Mouse (Mus musculus) kidney, embryonic 15.5 days (tissue): Measurements from ENCODE around the gene Pcca. TPM values are rescaled to one million over a fixed set of nuclear protein-coding genes. Genes with fewer than 3 reads are reported as not detected.
A peak's percentile ranks its signal among the peaks of the same experiment; 100 is the strongest.
"Not testable (repeated sequence)": the region's sequence is repeated elsewhere in the genome, so short reads cannot be mapped to it uniquely, and the experiment has no call there.

Source experiments
- ATAC-seq: fragments of 200-750 bp; cut with Nextera tagmentation; replicated peaks from 2 replicates; pipeline ENCODE4 v1.8.0; 2017; ENCODE audit warnings: moderate TSS enrichment; ENCODE audit not compliant: low FRiP score
- H3K27ac ChIP-seq: fragments of 300-500 bp; sonication (generic); 2 replicates; pipeline ENCODE4 v1.5.1; 2015; ENCODE audit warnings: mild to moderate bottlenecking, inconsistent platforms
- H3K27me3 ChIP-seq: fragments of 300-500 bp; sonication (generic); 2 replicates; pipeline ENCODE4 v1.6.1; 2015; ENCODE audit warnings: inconsistent platforms
- H3K36me3 ChIP-seq: fragments of 300-500 bp; sonication (generic); 2 replicates; pipeline ENCODE4 v1.6.1; 2015; ENCODE audit warnings: inconsistent platforms
- H3K4me1 ChIP-seq: fragments of 300-500 bp; sonication (generic); 2 replicates; pipeline ENCODE4 v1.6.1; 2015; ENCODE audit warnings: inconsistent platforms
- H3K4me2 ChIP-seq: fragments of 300-500 bp; sonication (generic); 2 replicates; pipeline ENCODE4 v1.6.1; 2015; ENCODE audit warnings: moderate library complexity, mild to moderate bottlenecking, inconsistent platforms
- H3K4me3 ChIP-seq: fragments of 300-500 bp; sonication (generic); replicated peaks from 2 replicates; pipeline ENCODE4 v1.5.1; 2015; ENCODE audit warnings: mild to moderate bottlenecking, inconsistent platforms
- H3K9ac ChIP-seq: fragments of 300-500 bp; sonication (generic); 2 replicates; pipeline ENCODE4 v1.6.1; 2015; ENCODE audit warnings: mild to moderate bottlenecking, inconsistent platforms
- H3K9me3 ChIP-seq: fragments of 300-500 bp; sonication (generic); replicated peaks from 2 replicates; pipeline ENCODE4 v1.6.1; 2016; ENCODE audit warnings: inconsistent platforms
- WGBS: fragments of 180-500 bp; shearing (Covaris S2); methylation state at CpG from one replicate; pipeline ENCODE4 v1.1.7; 2015; ENCODE audit warnings: mixed read lengths; 5-methylcytosine and 5-hydroxymethylcytosine counted together
- polyA plus RNA-seq: library from polyadenylated mRNA; unstranded; fragments of >200 nt; fragmentation: Nextera tagmentation; extraction: Ambion mirVana; gene quantifications from 2 replicates; pipeline ENCODE4 v1.2.1, GENCODE M21; 2015

Gene Pcca
- polyA plus RNA-seq, 1 experiment from 2014 or later, result 23.9 TPM

DNA sequence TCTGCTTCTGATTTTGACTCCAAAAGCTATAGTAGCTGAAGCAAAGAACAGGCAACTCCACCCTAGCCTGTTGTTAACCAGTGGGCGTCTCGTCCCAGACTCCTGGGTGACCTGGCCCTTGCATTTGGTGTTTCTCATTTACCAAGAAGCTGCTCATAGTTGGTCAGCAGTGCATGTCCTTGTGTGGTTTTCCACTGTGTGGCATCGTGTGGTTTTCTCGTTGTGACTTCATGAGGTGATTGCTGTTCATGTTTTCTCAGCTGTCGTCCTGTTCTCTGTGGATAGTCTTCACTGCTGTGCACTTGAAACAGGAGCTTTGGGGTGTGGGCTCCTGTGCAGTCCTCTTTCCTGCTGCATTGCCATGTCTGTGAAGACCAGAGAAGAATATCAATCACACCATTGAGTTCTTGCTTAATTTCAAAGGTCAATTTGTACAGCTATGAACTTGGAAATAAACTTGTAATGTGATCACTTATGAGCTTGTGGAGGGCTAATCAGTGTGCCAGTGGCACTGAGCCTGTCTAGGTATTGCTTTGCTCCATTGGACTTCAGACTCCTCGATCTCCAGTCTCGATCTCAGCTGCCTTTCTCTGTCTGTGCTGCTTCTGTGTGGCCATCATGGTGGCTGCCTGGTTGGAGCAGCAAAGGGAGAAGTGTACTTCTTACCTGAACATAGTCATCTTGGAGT, 40.1 kb downstream of the Pcca start:
- Histone ChIP-seq H3K27me3 (no peaks in the 10 kb centered on the region), H3K9me3 (no peaks in the 10 kb centered on the region), H3K27ac (no peak overlapping the region), H3K9ac (no peak overlapping the region), H3K4me1 (no peaks in the 10 kb centered on the region), H3K4me3 (no peak overlapping the region), H3K36me3 (no peaks in the 10 kb centered on the region), H3K4me2 (no peak overlapping the region)
- peak; percentile 85 for ATAC-seq
- WGBS, result 50% methylated on average over 7 of the region's 7 CpGs

DNA sequence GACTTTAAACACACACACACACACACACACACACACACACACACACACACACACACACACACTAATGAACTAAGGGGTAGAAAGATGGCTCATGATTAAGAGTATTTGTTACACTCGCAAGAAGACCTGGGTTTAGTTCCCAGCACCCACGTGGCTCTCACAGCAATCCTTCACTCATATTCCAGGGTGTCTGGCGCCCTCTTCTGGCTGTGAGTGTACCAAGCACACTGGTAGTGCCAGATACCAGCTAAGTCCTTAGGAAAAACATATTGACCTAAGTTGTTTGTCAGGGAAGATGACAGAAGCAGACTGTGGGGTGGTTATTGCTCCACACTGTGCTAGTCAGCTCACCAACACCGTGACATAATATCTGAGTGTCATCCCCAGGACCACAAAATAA, 43.7 kb downstream of the Pcca start:
- H3K4me1 ChIP-seq, result no peaks in the 10 kb centered on the region
- H3K27me3 ChIP-seq, result no peaks in the 10 kb centered on the region
- ATAC-seq, result no peak
- H3K27ac ChIP-seq, result no peak overlapping the region
- no peaks in the 10 kb centered on the region for H3K9me3 ChIP-seq
- H3K4me2 ChIP-seq, result no peak overlapping the region
- H3K36me3 ChIP-seq, result no peaks in the 10 kb centered on the region
- H3K4me3 ChIP-seq, result no peak overlapping the region
- H3K9ac ChIP-seq, result no peak overlapping the region
- WGBS, result 90% methylated on average over 4 of the region's 4 CpGs

DNA sequence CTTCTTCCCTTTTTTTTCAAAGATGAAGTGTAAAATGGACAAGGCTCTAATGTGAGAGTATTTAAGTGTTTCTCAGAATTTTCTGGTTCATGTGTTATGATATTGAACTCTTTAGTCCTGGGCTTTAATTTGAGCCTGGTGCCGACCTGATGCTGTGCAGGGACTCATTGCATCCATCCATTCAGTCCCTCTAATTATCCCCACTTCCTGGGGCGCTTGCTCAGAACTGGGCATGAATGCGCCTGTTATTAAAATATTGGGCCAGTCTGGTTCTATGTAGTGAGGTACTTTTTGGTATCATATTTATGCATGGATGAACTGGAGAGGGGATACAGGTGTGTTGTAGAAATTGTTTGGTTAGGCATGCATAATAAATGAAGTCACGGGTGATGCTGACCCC, 47.9 kb downstream of the Pcca start:
- Histone ChIP-seq H3K4me3 (no peak overlapping the region), H3K9ac (no peak overlapping the region), H3K9me3 (no peaks in the 10 kb centered on the region), H3K27ac (no peak overlapping the region), H3K36me3 (no peaks in the 10 kb centered on the region), H3K4me1 (no peaks in the 10 kb centered on the region), H3K4me2 (no peak overlapping the region), H3K27me3 (no peaks in the 10 kb centered on the region)
- WGBS, result 80% methylated on average over 4 of the region's 4 CpGs
- no peak for ATAC-seq

DNA sequence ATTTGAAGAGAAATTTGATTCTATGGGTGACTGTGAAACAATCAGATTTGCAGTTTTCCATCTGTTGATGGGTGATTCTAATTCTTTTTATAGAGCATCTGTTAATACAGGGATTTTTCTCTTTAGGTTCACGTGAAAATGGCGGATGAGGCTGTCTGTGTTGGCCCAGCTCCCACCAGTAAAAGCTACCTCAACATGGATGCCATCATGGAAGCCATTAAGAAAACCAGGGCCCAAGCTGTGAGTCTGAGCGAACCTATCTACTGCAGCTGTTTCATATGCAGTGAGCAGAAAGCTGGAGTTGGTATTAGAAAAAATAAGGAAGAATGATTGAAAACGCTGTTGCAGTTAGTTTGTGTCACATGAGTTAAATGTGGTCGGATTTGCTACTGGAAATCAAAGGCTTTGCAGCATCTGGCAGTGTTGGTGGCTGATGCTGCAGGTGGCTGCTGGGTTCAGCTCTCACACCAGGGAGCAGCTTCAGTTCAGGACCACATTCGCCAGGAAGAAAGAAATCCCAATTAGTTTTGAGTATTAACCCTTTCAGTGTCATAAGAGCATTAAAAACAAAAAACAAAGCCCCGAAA, 48.5 kb downstream of the Pcca start:
- 75% methylated on average over 7 of the region's 7 CpGs for WGBS
- H3K4me2 ChIP-seq, result no peak overlapping the region
- H3K36me3 ChIP-seq, result no peaks in the 10 kb centered on the region
- H3K4me1 ChIP-seq, result no peaks in the 10 kb centered on the region
- no peak overlapping the region for H3K4me3 ChIP-seq
- no peak overlapping the region for H3K27ac ChIP-seq
- no peaks in the 10 kb centered on the region for H3K27me3 ChIP-seq
- H3K9ac ChIP-seq, result no peak overlapping the region
- no peaks in the 10 kb centered on the region for H3K9me3 ChIP-seq
- ATAC-seq, result no peak

DNA sequence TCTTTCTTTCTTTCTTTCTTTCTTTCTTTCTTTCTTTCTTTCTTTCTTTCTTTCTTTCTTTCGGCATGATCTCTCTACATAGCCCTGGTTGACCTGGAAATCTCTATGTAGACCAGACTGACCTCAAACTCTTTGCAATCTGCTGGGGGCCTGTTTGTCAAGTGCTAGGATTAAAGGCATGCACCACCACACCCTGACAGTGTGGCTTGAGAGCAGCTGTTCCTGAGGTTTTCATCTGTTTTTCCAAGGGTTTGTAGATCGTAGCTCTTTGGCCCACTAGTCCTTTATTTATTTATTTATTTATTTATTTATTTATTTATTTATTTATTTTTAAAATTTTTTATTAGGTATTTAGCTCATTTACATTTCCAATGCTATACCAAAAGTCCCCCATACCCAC, 50.0 kb downstream of the Pcca start:
- not testable (repeated sequence) for H3K4me3 ChIP-seq, H3K27ac ChIP-seq, H3K9ac ChIP-seq, H3K4me2 ChIP-seq, H3K36me3 ChIP-seq, H3K4me1 ChIP-seq, H3K9me3 ChIP-seq, H3K27me3 ChIP-seq, ATAC-seq
- WGBS, result 89% methylated on average over 2 of the region's 2 CpGs

DNA sequence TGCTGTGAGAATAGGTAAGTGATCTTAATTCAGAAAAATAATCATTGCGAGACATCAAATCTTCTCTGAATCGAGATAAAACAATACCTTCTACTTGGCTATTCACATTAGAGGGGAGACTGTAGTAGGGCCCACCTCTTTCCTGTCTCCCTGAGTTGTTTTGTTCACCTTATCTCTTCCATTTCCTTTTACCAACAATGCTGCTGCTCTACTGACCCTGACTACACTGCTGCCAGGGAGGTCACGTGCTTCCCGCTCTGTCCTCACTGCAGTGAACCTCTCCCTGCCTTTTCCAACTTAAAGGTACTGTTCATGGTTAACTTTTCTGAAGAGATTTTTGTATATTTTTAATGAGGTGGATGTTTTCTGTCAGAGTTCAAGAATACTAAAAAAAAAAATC, 52.8 kb downstream of the Pcca start:
- Histone ChIP-seq H3K27ac (no peak overlapping the region), H3K4me2 (no peak overlapping the region), H3K9ac (no peak overlapping the region), H3K27me3 (no peaks in the 10 kb centered on the region), H3K9me3 (no peaks in the 10 kb centered on the region), H3K4me1 (no peaks in the 10 kb centered on the region), H3K36me3 (no peaks in the 10 kb centered on the region), H3K4me3 (no peak overlapping the region)
- 64% methylated on average over 4 of the region's 4 CpGs for WGBS
- no peak for ATAC-seq

DNA sequence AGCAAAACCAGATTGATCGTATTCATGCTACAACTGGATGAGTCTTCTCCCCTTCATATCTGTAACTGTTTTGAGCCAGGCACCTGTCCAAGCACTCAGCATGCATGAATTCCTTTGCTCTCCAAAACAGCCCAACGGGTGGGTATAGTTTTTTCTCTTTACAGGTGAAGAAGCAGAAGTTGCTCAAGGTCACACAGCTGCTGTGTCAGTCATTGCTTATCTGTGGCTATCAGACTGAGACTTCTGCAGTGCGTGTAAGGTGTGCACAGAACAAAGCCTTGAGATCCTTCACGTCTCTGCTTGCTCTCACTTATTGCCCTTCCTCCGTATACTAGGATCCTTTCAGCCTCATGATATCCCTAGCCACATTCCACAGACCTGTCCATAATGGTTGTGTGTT, 63.4 kb downstream of the Pcca start:
- 78% methylated on average over 5 of the region's 5 CpGs for WGBS
- H3K27me3 ChIP-seq, result no peaks in the 10 kb centered on the region
- ATAC-seq, result no peak
- H3K9ac ChIP-seq, result no peak overlapping the region
- H3K36me3 ChIP-seq, result no peaks in the 10 kb centered on the region
- H3K9me3 ChIP-seq, result no peaks in the 10 kb centered on the region
- H3K27ac ChIP-seq, result no peak overlapping the region
- H3K4me3 ChIP-seq, result no peak overlapping the region
- peaks cover 9% of the 10 kb centered on the region for H3K4me1 ChIP-seq
- H3K4me2 ChIP-seq, result no peak overlapping the region

DNA sequence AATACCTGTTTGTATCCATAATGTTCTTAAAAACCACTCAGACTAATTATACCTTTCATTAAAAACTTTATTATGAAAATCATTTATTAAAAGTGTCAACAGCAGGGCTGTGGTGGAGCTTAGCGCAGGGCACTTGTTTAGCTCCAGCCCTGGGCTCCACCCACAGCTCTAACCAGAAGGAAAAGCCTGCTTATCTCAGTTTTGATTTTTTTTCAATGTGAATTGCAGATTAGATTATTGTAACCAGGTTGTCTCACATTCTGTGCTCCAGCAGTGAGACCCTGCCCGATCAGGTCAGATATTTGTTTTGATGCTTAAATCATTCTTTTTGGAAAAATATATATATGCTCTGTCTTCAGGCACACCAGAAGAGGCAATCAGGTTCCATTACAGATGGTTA, 64.7 kb downstream of the Pcca start:
- Histone ChIP-seq H3K4me2 (no peak overlapping the region), H3K4me3 (no peak overlapping the region), H3K9ac (no peak overlapping the region), H3K9me3 (no peaks in the 10 kb centered on the region), H3K27me3 (no peaks in the 10 kb centered on the region), H3K27ac (no peak overlapping the region), H3K36me3 (no peaks in the 10 kb centered on the region), H3K4me1 (peaks cover 9% of the 10 kb centered on the region)
- ATAC-seq, result no peak
- WGBS, result 83% methylated on average over 2 of the region's 2 CpGs

DNA sequence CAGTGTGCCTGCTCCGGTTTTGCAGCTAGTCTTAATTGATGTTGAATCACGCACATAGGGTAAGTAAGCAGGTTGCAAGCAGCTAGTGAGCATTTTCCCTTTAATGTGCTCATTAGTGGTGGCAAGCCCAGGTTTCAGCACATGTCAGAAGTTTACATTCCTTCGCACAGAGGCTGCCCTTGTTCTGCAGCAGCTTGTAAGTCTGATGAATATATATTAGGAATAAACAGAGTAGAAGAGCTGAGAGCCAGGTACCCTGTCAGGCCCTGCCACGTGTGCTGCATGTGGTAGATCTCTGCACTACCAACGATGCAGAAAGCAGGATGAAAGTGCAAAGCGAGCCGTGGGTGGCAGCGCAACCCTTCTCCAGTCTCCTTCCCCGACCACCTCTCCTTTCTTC, 65.7 kb downstream of the Pcca start:
- Histone ChIP-seq H3K27ac (no peak overlapping the region), H3K4me3 (no peak overlapping the region), H3K9ac (no peak overlapping the region), H3K4me2 (no peak overlapping the region), H3K27me3 (no peaks in the 10 kb centered on the region), H3K36me3 (no peaks in the 10 kb centered on the region), H3K9me3 (no peaks in the 10 kb centered on the region), H3K4me1 (peaks cover 11% of the 10 kb centered on the region)
- 65% methylated on average over 9 of the region's 9 CpGs for WGBS
- ATAC-seq, result peak; percentile 77

DNA sequence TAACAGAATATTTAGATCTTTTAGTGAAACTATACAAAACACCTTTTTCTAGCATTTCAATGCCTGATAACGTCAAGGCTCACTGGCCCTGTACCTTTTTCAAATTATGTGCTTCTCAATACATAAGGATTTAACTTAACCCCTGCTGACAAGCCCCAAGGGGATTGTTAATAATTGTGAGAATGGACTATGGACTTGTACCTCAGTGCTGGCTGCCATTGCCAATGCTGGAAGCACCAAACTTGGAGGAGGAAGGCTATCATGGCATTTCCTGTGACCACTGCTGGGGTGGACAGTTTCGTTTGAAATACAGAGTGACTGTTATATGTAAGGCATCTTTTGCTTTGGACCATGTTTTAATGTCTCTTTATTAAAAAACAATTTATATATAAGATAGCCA, 68.6 kb downstream of the Pcca start:
- no peaks in the 10 kb centered on the region for H3K36me3 ChIP-seq
- H3K9me3 ChIP-seq, result no peaks in the 10 kb centered on the region
- H3K4me2 ChIP-seq, result no peak overlapping the region
- WGBS, result 73% methylated on average over 2 of the region's 2 CpGs
- H3K9ac ChIP-seq, result no peak overlapping the region
- ATAC-seq, result no peak
- H3K4me3 ChIP-seq, result no peak overlapping the region
- no peaks in the 10 kb centered on the region for H3K27me3 ChIP-seq
- no peak overlapping the region for H3K27ac ChIP-seq
- H3K4me1 ChIP-seq, result peaks cover 11% of the 10 kb centered on the region

DNA sequence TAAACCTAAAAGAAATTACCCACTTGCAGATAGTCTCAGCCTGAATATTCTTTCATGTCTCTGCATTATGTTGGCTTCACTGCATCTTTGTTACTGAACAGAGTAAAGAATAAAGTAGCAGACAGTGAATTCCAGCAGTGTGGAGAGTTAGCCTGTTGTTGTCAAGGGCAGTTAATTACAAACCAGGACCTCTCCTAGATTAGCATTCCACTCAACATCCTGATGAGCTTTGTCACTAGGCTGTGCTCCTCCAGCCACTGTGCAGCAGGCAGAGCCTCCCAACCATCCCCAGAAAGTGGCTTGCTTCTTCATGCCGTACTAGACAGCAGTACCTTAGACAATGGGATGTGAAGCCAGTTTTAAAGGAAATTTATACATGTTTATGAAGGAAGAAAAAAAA, 72.4 kb downstream of the Pcca start:
- Histone ChIP-seq H3K9ac (no peak overlapping the region), H3K4me1 (0 out of 2 replicates have a peak, but pooled peaks cover 2% of the 10 kb centered on the region), H3K36me3 (no peaks in the 10 kb centered on the region), H3K9me3 (no peaks in the 10 kb centered on the region), H3K4me2 (no peak overlapping the region), H3K27ac (no peak overlapping the region), H3K4me3 (no peak overlapping the region), H3K27me3 (no peaks in the 10 kb centered on the region)
- ATAC-seq, result peak; percentile 46; the same call in 1 of the 2 replicates
- WGBS, result 86% methylated on average over 1 of the region's 1 CpGs

DNA sequence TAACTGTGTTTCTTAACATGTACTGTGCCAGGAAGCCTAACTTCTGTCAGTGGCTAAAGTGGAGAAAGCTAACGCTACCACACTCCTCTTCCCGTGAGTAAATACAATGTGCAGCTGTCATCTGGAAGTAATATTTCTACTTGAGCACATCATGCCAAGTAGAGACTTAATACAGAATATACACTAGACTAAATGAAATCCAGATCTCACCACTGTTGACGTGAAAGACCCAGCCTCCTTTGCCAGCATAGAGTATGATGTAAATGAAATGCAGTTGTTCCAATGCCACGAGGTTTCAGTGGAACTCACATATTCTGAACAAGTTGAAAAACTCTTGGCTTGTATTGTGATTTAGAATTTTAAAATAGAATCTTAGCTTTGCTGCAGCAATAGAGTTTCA, 73.3 kb downstream of the Pcca start:
- no peaks in the 10 kb centered on the region for H3K27me3 ChIP-seq
- no peak overlapping the region for H3K4me3 ChIP-seq
- H3K4me1 ChIP-seq, result 0 out of 2 replicates have a peak, but pooled peaks cover 2% of the 10 kb centered on the region
- 73% methylated on average over 4 of the region's 4 CpGs for WGBS
- no peak overlapping the region for H3K27ac ChIP-seq
- no peak for ATAC-seq
- H3K9me3 ChIP-seq, result no peaks in the 10 kb centered on the region
- H3K4me2 ChIP-seq, result no peak overlapping the region
- no peak overlapping the region for H3K9ac ChIP-seq
- no peaks in the 10 kb centered on the region for H3K36me3 ChIP-seq

DNA sequence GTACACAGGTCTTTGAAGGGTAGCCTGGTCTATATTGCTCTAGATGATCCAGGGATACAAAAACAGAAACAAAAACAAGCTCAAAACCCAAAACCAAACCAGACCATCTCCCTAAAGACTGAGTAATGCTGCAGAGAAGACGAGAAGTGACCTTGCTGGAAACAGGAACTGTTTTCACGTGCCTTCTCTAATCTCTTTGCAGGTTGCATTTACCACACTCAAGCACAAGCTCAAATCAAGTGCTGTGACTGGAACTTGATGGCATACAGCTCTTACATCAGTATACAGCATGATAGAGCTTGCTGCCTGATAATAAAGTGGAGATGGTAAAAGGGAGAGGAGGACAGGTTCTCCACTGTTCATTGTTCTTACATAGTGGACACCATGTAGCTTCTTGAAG, 74.2 kb downstream of the Pcca start:
- no peak overlapping the region for H3K27ac ChIP-seq
- H3K4me1 ChIP-seq, result 0 out of 2 replicates have a peak, but pooled peaks cover 2% of the 10 kb centered on the region
- no peaks in the 10 kb centered on the region for H3K36me3 ChIP-seq
- no peaks in the 10 kb centered on the region for H3K27me3 ChIP-seq
- WGBS, result 85% methylated on average over 2 of the region's 2 CpGs
- no peak overlapping the region for H3K4me2 ChIP-seq
- H3K4me3 ChIP-seq, result no peak overlapping the region
- no peaks in the 10 kb centered on the region for H3K9me3 ChIP-seq
- ATAC-seq, result no peak
- no peak overlapping the region for H3K9ac ChIP-seq
